In genomic region chr11:106564261-106564660, GRCm38 (mm10) we compare ENCODE assay signal across 8 mouse cellular contexts. TPM values are rescaled to one million over a fixed set of nuclear protein-coding genes. Genes with fewer than 3 reads are reported as not detected.
DNase-seq lines count a peak whose midpoint lies in the region; ATAC-seq lines count a peak whose summit lies in the region.

No protein-coding gene starts in this region.

- no peak; the same call in 1 of the 2 replicates for ATAC-seq in megakaryocyte progenitor cell, adult 5-6 weeks (replicated peaks; ENCODE audit: poor library complexity)

- DNase-seq in layer of hippocampus, adult 18-20 months (ENCODE audit: low spot score in 2 of 2) = peak; percentile 44 to 68
- DNase-seq in layer of hippocampus, adult 9-10 months (ENCODE audit: low spot score) = no peak
- peak; percentile 71 to 86 for DNase-seq in frontal cortex, adult 2 months (ENCODE audit: extremely low spot score in 1 of 2, low spot score in 1 of 2)
- DNase-seq in induced T-regulatory cell, adult 2 months (ENCODE audit: low read depth) = peak; percentile 78
- peak; percentile 47 for DNase-seq in right cerebral cortex, postnatal 14 days
- no peak for DNase-seq in kidney, postnatal 4 days
- DNase-seq in adrenal gland, postnatal 36 days = no peak

RNA-seq across cellular contexts. Expression of gene Tex2, which starts 49.0 kb away (rescaled TPM):
- total RNA-seq in layer of hippocampus, adult 18-20 months (2021) = 100 to 1,000 TPM; 146 to 158 TPM
- 57.7 and 59.8 TPM in 2 replicates for polyA plus RNA-seq in frontal cortex, adult 2 months (2012; rRNA removed)
- 48.2 and 52.8 TPM in 2 replicates for total RNA-seq in megakaryocyte progenitor cell, adult 5-6 weeks (2015)
- 77.8 and 78.5 TPM in 2 replicates for total RNA-seq in megakaryocyte progenitor cell, adult 5-6 weeks (2017)
- 10 to 100 TPM; 52.3 to 54.4 TPM for total RNA-seq in adrenal gland, postnatal 36 days (2021)

Comparison
In these comparisons a context has a peak if more than half of its experiments do, and no peak if none do; other contexts are left out.
1. DNase-seq: peak in layer of hippocampus, adult 18-20 months (2 of 2), frontal cortex, adult 2 months (2 of 2), induced T-regulatory cell, adult 2 months (single experiment) and right cerebral cortex, postnatal 14 days (single experiment); none in layer of hippocampus, adult 9-10 months (single experiment), kidney, postnatal 4 days (0 of 2) and adrenal gland, postnatal 36 days (0 of 2).